Mouse (Mus musculus) kidney, adult 2 months (tissue): Measurements from ENCODE around the gene Pdzph1. TPM values are rescaled to one million over a fixed set of nuclear protein-coding genes. Genes with fewer than 3 reads are reported as not detected.

Experiments used
- DNase-seq: peaks from one replicate; pipeline ENCODE4 v3.0.0; 2021
- H3K27ac ChIP-seq: fragments of 200-500 bp; 2 replicates; pipeline ENCODE4 v1.5.1; 2012; ENCODE audit warnings: low read depth, low read length, control low read depth, inconsistent platforms; ENCODE audit not compliant: insufficient read depth
- H3K27me3 ChIP-seq: fragments of 200-500 bp; replicated peaks from 2 replicates; pipeline ENCODE4 v1.6.1; 2012; ENCODE audit warnings: mild to moderate bottlenecking, moderate library complexity, low read length, inconsistent platforms; ENCODE audit not compliant: control insufficient read depth, insufficient read depth
- H3K36me3 ChIP-seq: fragments of 200-500 bp; 2 replicates; pipeline ENCODE4 v1.6.1; 2012; ENCODE audit warnings: mild to moderate bottlenecking, moderate library complexity, low read length, inconsistent platforms; ENCODE audit not compliant: control insufficient read depth, insufficient read depth
- H3K4me1 ChIP-seq: fragments of 200-500 bp; 2 replicates; pipeline ENCODE4 v1.6.1; 2011; ENCODE audit warnings: low read length; ENCODE audit not compliant: control insufficient read depth, insufficient read depth
- H3K4me3 ChIP-seq: fragments of 200-500 bp; 2 replicates; pipeline ENCODE4 v1.5.1; 2011; ENCODE audit warnings: mild to moderate bottlenecking, low read depth, low read length, control low read depth; ENCODE audit not compliant: insufficient read depth
- CTCF ChIP-seq: fragments of 200-500 bp; conservative IDR thresholded peaks from 2 replicates; pipeline ENCODE4 v1.5.1; 2011; ENCODE audit warnings: low read depth, mild to moderate bottlenecking, control low read depth, low read length, moderate library complexity, mixed read lengths; ENCODE audit not compliant: insufficient read depth, insufficient read length
- POLR2A ChIP-seq: fragments of 200-500 bp; IDR thresholded peaks from one replicate; pipeline ENCODE4 v1.6.1; 2011; ENCODE audit warnings: low read depth, low read length, control low read depth
- WGBS: fragments of 180-500 bp; shearing (Covaris S2); methylation state at CpG from one replicate; pipeline ENCODE4 v1.1.7; 2018; 5-methylcytosine and 5-hydroxymethylcytosine counted together
- polyA plus RNA-seq: library from polyadenylated mRNA; depleted of rRNA; stranded (reverse); fragments of >200 nt; gene quantifications from 2 replicates; pipeline ENCODE4 v1.2.3, GENCODE M21; 2012

The Pdzph1 gene
- polyA plus RNA-seq, 1 experiment = not detected

DNA sequence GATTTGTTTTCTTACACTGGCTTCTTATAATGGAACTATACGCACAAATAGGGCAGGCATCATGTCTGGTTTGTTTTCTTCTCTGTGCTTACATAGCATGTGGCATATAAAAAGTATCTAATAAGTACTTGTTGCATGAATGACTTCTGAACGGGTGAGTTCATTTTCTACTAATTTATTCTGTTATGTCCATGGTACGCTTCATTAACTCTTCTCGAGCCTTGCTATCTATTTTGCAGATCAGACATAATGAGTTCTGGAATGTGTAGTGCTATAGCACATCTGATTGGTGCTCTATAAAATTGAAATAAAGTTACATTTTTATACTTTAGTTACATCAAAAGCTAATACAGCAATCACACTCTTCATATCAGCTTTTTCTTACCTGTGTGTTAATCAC is 71.2 kb downstream of the Pdzph1 start:
- TF ChIP-seq POLR2A (no peak), CTCF (no peak)
- H3K4me1 ChIP-seq = no peaks in the 10 kb centered on the region
- no peak overlapping the region for H3K4me3 ChIP-seq
- DNase-seq = no peak
- H3K27me3 ChIP-seq = no peaks in the 10 kb centered on the region
- no peak overlapping the region for H3K27ac ChIP-seq
- H3K36me3 ChIP-seq = no peaks in the 10 kb centered on the region
- 53% methylated on average over 4 of the region's 4 CpGs for WGBS

DNA sequence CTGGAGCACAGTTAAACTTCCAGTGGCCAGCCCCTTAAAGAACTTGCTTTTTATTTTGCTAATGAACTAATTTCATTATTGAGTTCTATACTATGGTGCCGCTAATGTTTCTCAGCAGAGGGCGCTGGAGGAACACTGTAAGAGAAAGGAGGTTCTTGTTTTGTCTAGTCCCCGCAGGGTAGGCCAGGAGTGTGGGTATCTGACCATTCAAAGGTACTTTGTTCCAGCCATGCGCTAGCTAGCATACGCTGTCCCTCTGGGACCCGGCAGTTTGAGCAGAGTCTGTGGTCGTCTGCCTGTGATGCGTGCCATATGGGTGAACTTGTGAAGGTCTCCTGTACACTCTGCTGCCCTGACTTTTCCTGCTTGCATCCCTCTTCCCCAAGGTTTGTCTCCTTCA is 72.1 kb downstream of the Pdzph1 start:
- TF ChIP-seq POLR2A = no peak
- TF ChIP-seq CTCF = 0 out of 2 replicates have a peak, but pooled peaks have one; percentile 28
- H3K4me1 ChIP-seq = no peaks in the 10 kb centered on the region
- peak; percentile 27 for DNase-seq
- H3K27ac ChIP-seq = no peak overlapping the region
- H3K36me3 ChIP-seq = no peaks in the 10 kb centered on the region
- WGBS = 8% methylated on average over 8 of the region's 8 CpGs
- H3K27me3 ChIP-seq = no peaks in the 10 kb centered on the region
- H3K4me3 ChIP-seq = no peak overlapping the region

GRCm38 (mm10) chr17:58918539-58918938 is 72.6 kb downstream of the Pdzph1 start:
- no peak overlapping the region for H3K27ac ChIP-seq
- H3K4me1 ChIP-seq = no peaks in the 10 kb centered on the region
- H3K4me3 ChIP-seq = no peak overlapping the region
- no peaks in the 10 kb centered on the region for H3K36me3 ChIP-seq
- TF ChIP-seq POLR2A (no peak), CTCF (no peak)
- H3K27me3 ChIP-seq = no peaks in the 10 kb centered on the region
- WGBS = 82% methylated on average over 3 of the region's 3 CpGs
- DNase-seq = no peak

DNA sequence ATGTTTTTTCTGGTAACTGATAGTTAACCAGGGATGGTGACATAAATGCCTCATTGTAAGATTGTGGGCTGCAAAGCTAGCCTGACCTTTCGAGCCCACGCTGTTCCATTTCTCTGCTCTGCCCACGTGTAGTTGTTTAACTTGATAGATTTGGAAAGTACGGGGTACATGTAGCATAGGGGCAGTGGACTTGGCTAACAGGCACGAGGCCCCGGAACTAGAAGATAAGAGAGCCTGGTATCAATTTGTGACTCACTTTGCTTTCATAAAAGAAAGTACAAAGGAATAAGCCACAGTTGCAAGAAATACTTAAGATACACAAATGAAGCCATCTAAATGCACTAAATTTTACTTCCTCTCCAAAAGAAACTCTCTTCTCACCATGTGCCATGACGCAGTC is 79.6 kb downstream of the Pdzph1 start:
- no peak for DNase-seq
- no peaks in the 10 kb centered on the region for H3K36me3 ChIP-seq
- WGBS = 73% methylated on average over 7 of the region's 7 CpGs
- no peaks in the 10 kb centered on the region for H3K27me3 ChIP-seq
- H3K4me1 ChIP-seq = no peaks in the 10 kb centered on the region
- TF ChIP-seq POLR2A (no peak), CTCF (no peak)
- no peak overlapping the region for H3K27ac ChIP-seq
- no peak overlapping the region for H3K4me3 ChIP-seq

GRCm38 (mm10) chr17:58909061-58909661 is 82.0 kb downstream of the Pdzph1 start:
- H3K27me3 ChIP-seq = no peaks in the 10 kb centered on the region
- WGBS = 35% methylated on average over 8 of the region's 8 CpGs
- DNase-seq = peak; percentile 38
- no peaks in the 10 kb centered on the region for H3K4me1 ChIP-seq
- no peak for TF ChIP-seq POLR2A
- H3K27ac ChIP-seq = no peak overlapping the region
- H3K36me3 ChIP-seq = no peaks in the 10 kb centered on the region
- no peak overlapping the region for H3K4me3 ChIP-seq

DNA sequence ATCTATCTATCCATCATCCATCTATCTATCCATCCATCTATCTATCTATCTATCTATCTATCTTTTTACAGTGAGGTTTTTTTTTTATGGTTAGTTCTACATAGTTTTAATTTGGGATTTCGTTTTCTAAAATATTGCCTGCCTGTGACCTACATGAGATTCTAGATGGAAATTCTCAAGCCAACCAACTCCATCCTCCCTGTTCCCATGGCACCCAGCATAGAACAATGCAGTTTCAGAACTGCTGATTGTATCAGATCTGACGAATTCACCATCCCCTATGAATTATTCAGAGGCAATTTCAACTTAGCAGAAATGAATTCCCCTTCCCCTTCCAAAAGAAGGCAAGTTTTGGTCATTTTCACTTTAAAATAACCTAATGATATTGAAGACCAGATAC is 85.2 kb downstream of the Pdzph1 start:
- no peaks in the 10 kb centered on the region for H3K4me1 ChIP-seq
- no peak for DNase-seq
- TF ChIP-seq POLR2A = no peak
- no peak for TF ChIP-seq CTCF
- no peak overlapping the region for H3K4me3 ChIP-seq
- H3K36me3 ChIP-seq = no peaks in the 10 kb centered on the region
- 57% methylated on average over 2 of the region's 2 CpGs for WGBS
- H3K27me3 ChIP-seq = no peaks in the 10 kb centered on the region
- H3K27ac ChIP-seq = no peak overlapping the region

DNA sequence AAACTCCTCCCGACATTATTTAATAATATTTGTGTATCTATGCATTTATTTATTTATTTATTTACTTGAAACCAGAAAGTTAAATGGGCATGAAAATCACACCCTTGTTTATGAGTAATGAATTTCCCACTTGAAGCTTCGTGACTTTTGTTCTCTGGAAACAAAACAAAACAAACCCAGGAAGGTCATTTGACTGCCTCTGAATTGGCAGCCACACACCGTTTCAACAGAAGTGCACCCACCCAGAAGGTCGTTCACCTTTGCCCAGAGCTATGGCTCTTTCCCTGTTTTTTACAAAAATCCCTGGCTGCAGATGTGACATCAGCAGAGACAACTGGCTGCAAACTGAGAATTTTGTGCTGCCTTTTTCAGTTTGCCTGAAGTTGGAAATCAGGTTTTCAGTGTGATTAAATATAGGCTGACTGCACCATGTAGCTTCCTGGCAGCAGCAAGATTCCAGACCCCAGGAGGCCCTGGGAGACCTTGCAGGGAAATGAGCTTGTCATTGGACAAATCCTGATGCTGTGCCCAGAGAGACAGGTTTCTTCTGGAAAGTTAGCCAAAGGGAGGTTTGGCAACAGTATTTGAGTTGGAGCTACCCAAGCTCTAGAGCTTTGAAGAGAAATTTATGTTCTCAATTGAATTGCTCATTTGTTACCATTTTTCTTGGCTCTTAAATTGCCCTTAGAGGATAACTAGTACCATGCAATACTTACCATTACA is 99.5 kb downstream of the Pdzph1 start:
- peak; percentile 55 for DNase-seq
- WGBS = 28% methylated on average over 4 of the region's 4 CpGs
- TF ChIP-seq CTCF (no peak), POLR2A (no peak)

More for the DNA sequence above, 99.5 kb downstream of the Pdzph1 start:
- Histone ChIP-seq H3K27me3 (no peaks in the 10 kb centered on the region), H3K27ac (no peak overlapping the region), H3K36me3 (no peaks in the 10 kb centered on the region), H3K4me1 (0 out of 2 replicates have a peak, but pooled peaks cover 4% of the 10 kb centered on the region), H3K4me3 (no peak overlapping the region)
